Mouse (Mus musculus): ENCODE results near the gene Trio. TPM values are rescaled to one million over a fixed set of nuclear protein-coding genes. Genes with fewer than 3 reads are reported as not detected.

The Trio gene
- polyA plus RNA-seq, 1 experiment from 2014 or later, result 44.7 TPM

GRCm38 (mm10) chr15:27810793-27811488 lies 214.7 kb downstream of the Trio start:
- Histone ChIP-seq H3K36me3 (peaks cover 40% of the 10 kb centered on the region), H3K27ac (replicated peaks) (peak overlapping the region; percentile 20; the same call in 1 of the 2 replicates), H3K4me2 (replicated peaks) (no peak overlapping the region), H3K4me1 (peaks cover 18% of the 10 kb centered on the region), H3K9me3 (no peaks in the 10 kb centered on the region), H3K27me3 (no peaks in the 10 kb centered on the region), H3K9ac (replicated peaks) (no peak overlapping the region), H3K4me3 (no peak overlapping the region)
- 37% methylated on average over 12 of the region's 12 CpGs for WGBS
- peak; percentile 49; the same call in 1 of the 2 replicates for ATAC-seq (replicated peaks)

DNA sequence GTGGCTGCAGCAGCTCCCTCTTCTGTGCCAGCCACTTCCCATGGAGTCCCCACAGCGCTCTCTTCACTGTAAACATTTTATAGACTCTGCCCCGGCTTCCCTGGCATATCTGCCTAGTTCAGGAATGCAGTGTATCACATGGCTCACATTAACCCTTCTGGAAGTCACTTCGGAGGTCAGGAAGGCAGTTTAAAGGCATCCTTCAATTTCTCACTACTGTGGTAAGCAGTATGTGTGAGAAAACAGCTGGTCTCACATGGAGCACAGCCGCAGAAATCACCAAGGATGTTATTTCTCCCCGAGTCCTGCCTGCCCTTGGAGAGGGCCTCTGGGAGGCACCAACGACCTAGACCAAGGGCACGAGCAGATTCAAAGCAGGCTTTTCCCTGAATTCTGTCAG lies 215.4 kb downstream of the Trio start:
- Histone ChIP-seq H3K9ac (replicated peaks) (no peak overlapping the region), H3K27ac (replicated peaks) (no peak overlapping the region), H3K27me3 (no peaks in the 10 kb centered on the region), H3K4me2 (replicated peaks) (no peak overlapping the region), H3K36me3 (peaks cover 38% of the 10 kb centered on the region), H3K9me3 (no peaks in the 10 kb centered on the region), H3K4me1 (peaks cover 18% of the 10 kb centered on the region), H3K4me3 (no peak overlapping the region)
- ATAC-seq (replicated peaks), result no peak
- 79% methylated on average over 7 of the region's 7 CpGs for WGBS

DNA sequence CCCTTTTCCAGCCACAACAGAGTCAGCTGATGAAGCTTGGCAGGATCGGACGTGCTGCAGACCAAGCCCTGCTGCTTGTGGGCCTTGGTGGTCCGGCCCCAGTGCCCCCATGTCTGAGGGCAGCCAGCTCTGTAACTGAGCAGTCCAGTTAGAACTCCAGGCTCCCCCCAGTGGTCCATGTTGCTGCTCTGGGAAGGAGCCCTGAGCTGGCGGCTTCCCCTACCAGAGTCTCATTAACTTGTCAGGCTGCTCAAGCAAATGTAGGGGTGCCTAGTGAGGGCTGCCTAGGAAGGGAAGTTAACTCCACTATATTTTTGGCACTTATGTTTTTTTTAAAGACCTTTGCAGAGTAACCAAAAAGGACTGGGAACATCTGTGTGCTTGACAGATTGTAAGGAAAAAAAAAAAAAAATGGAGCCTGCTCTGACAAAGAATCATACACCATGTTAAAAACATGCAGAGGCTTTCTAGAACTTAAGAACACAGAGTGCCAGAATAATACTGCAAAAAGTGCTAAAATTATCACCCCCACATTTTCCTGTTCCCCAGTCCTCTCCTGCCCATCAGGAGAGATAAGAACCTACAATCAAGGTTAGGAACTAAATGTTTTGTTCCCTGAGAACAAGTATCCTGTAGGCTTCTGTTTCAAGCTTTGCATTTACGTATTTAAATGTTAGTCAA lies 216.9 kb downstream of the Trio start:
- 44% methylated on average over 5 of the region's 5 CpGs for WGBS
- H3K27ac ChIP-seq (replicated peaks), result peak overlapping the region; percentile 45; the same call in 1 of the 2 replicates
- H3K9me3 ChIP-seq, result no peaks in the 10 kb centered on the region
- no peak overlapping the region for H3K4me3 ChIP-seq
- peak; percentile 42 for ATAC-seq (replicated peaks)
- no peak overlapping the region for H3K4me2 ChIP-seq (replicated peaks)
- H3K9ac ChIP-seq (replicated peaks), result no peak overlapping the region
- H3K27me3 ChIP-seq, result no peaks in the 10 kb centered on the region
- H3K36me3 ChIP-seq, result peaks cover 41% of the 10 kb centered on the region
- peaks cover 18% of the 10 kb centered on the region for H3K4me1 ChIP-seq

GRCm38 (mm10) chr15:27806219-27806618 lies 219.4 kb downstream of the Trio start:
- WGBS, result 53% methylated on average over 10 of the region's 10 CpGs
- Histone ChIP-seq H3K9ac (replicated peaks) (no peak overlapping the region), H3K36me3 (peaks cover 25% of the 10 kb centered on the region), H3K4me3 (no peak overlapping the region), H3K4me1 (peaks cover 21% of the 10 kb centered on the region), H3K9me3 (no peaks in the 10 kb centered on the region), H3K27me3 (no peaks in the 10 kb centered on the region), H3K4me2 (replicated peaks) (no peak overlapping the region), H3K27ac (replicated peaks) (no peak overlapping the region)
- no peak for ATAC-seq (replicated peaks)

GRCm38 (mm10) chr15:27805654-27806053 lies 220.0 kb downstream of the Trio start:
- H3K9me3 ChIP-seq, result no peaks in the 10 kb centered on the region
- WGBS, result 94% methylated on average over 16 of the region's 16 CpGs
- H3K4me3 ChIP-seq, result no peak overlapping the region
- ATAC-seq (replicated peaks), result no peak
- no peaks in the 10 kb centered on the region for H3K27me3 ChIP-seq
- H3K4me2 ChIP-seq (replicated peaks), result no peak overlapping the region
- peaks cover 25% of the 10 kb centered on the region for H3K36me3 ChIP-seq
- no peak overlapping the region for H3K9ac ChIP-seq (replicated peaks)
- peaks cover 26% of the 10 kb centered on the region for H3K4me1 ChIP-seq
- no peak overlapping the region for H3K27ac ChIP-seq (replicated peaks)

- Histone ChIP-seq H3K4me2 (replicated peaks) (no peak overlapping the region), H3K36me3 (peaks cover 30% of the 10 kb centered on the region), H3K27ac (replicated peaks) (no peak overlapping the region), H3K4me3 (no peak overlapping the region), H3K9ac (replicated peaks) (no peak overlapping the region), H3K27me3 (no peaks in the 10 kb centered on the region), H3K4me1 (peaks cover 28% of the 10 kb centered on the region), H3K9me3 (no peaks in the 10 kb centered on the region)
- 88% methylated on average over 14 of the region's 14 CpGs for WGBS
- no peak for ATAC-seq (replicated peaks)
Observed at GRCm38 (mm10) chr15:27804447-27804846, 221.2 kb downstream of the Trio start.

GRCm38 (mm10) chr15:27803568-27804345 lies 221.9 kb downstream of the Trio start:
- no peak overlapping the region for H3K9ac ChIP-seq (replicated peaks)
- no peak for ATAC-seq (replicated peaks)
- no peaks in the 10 kb centered on the region for H3K27me3 ChIP-seq
- peaks cover 35% of the 10 kb centered on the region for H3K36me3 ChIP-seq
- H3K4me1 ChIP-seq, result peaks cover 22% of the 10 kb centered on the region
- no peak overlapping the region for H3K4me2 ChIP-seq (replicated peaks)
- 83% methylated on average over 18 of the region's 18 CpGs for whole genome bisulfite sequencing
- no peak overlapping the region for H3K4me3 ChIP-seq
- H3K9me3 ChIP-seq, result no peaks in the 10 kb centered on the region
- no peak overlapping the region for H3K27ac ChIP-seq (replicated peaks)

GRCm38 (mm10) chr15:27802243-27802642 lies 223.4 kb downstream of the Trio start:
- peaks cover 29% of the 10 kb centered on the region for H3K4me1 ChIP-seq
- WGBS, result 88% methylated on average over 12 of the region's 12 CpGs
- peaks cover 35% of the 10 kb centered on the region for H3K36me3 ChIP-seq

DNA sequence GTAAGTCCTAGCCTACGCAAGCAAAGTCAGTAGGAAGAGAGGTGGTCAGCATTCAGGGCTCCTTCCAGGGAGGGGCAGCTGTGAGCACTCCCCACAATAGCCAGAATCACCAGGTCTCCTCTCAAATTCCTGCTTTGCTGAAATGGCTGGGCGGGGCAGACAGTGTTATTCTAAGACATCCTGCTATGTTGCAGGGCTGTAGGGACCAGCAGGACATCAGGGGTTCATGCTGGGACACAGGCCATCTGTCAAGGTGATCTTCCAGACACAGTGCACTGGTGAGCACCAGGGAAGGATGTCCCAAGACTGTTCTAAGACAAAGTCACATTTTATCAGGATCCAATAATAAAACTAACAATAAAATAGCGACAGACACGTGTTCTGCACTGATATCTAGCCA lies 224.5 kb downstream of the Trio start:
- no peak overlapping the region for H3K27ac ChIP-seq (replicated peaks)
- WGBS, result 81% methylated on average over 4 of the region's 4 CpGs
- no peak overlapping the region for H3K9ac ChIP-seq (replicated peaks)
- H3K4me1 ChIP-seq, result peaks cover 37% of the 10 kb centered on the region
- H3K27me3 ChIP-seq, result no peaks in the 10 kb centered on the region
- no peak overlapping the region for H3K4me2 ChIP-seq (replicated peaks)
- H3K36me3 ChIP-seq, result peaks cover 30% of the 10 kb centered on the region
- ATAC-seq (replicated peaks), result no peak
- no peaks in the 10 kb centered on the region for H3K9me3 ChIP-seq
- no peak overlapping the region for H3K4me3 ChIP-seq

More at GRCm38 (mm10) chr15:27802243-27802642, 223.4 kb downstream of the Trio start:
- H3K9me3 ChIP-seq, result no peaks in the 10 kb centered on the region
- no peak overlapping the region for H3K27ac ChIP-seq (replicated peaks)
- no peak overlapping the region for H3K9ac ChIP-seq (replicated peaks)
- no peaks in the 10 kb centered on the region for H3K27me3 ChIP-seq
- H3K4me3 ChIP-seq, result no peak overlapping the region
- H3K4me2 ChIP-seq (replicated peaks), result no peak overlapping the region
- no peak for ATAC-seq (replicated peaks)

DNA sequence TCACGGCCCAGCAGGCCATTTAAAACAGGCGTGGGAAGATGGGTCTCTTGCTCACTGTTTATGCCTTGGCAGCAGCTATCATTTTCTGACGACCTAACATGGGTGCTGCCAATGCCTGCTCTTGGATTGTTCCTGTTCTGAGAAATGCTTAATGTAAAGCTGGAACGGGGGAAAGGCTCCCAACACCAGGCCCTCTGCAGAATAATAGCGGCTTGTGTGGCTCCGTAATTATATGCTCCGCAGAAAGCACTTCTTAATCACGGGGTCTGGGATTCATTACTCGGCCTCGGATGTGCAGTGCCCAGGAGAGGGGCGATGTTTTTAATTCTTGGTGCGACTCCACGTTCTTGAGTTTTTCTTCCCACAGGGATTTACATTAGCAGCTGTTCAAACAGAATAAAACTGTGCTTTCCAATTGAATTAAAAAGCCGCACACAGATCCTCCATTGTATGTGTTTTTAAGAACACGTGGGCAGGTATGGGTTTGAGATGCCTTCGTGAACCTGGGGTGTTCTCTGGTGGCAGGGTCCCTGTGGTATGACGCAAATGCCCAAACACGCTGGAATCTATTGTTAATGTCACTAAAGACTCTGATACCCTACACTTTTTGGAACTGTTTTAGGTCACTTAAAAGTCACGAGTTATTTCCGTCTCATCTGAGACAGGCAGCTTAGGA lies 228.0 kb downstream of the Trio start:
- ATAC-seq (replicated peaks), result peak; percentile 74
- no peaks in the 10 kb centered on the region for H3K9me3 ChIP-seq
- peaks cover 13% of the 10 kb centered on the region; the same call in 1 of the 2 replicates for H3K36me3 ChIP-seq
- H3K4me3 ChIP-seq, result no peak overlapping the region
- 16% methylated on average over 20 of the region's 20 CpGs for WGBS
- no peak overlapping the region for H3K4me2 ChIP-seq (replicated peaks)
- H3K27ac ChIP-seq (replicated peaks), result peak overlapping the region; percentile 70
- H3K9ac ChIP-seq (replicated peaks), result no peak overlapping the region
- H3K4me1 ChIP-seq, result peaks cover 51% of the 10 kb centered on the region
- H3K27me3 ChIP-seq, result no peaks in the 10 kb centered on the region

- Histone ChIP-seq H3K9ac (replicated peaks) (no peak overlapping the region), H3K4me3 (no peak overlapping the region), H3K9me3 (no peaks in the 10 kb centered on the region), H3K27me3 (no peaks in the 10 kb centered on the region), H3K4me2 (replicated peaks) (no peak overlapping the region), H3K27ac (replicated peaks) (peak overlapping the region; percentile 70), H3K36me3 (peaks cover 10% of the 10 kb centered on the region; the same call in 1 of the 2 replicates), H3K4me1 (peaks cover 57% of the 10 kb centered on the region)
- 82% methylated on average over 7 of the region's 7 CpGs for WGBS
- ATAC-seq (replicated peaks), result peak; percentile 24; the same call in 1 of the 2 replicates
Observed at GRCm38 (mm10) chr15:27796868-27797222, 228.8 kb downstream of the Trio start.

All from forebrain, embryonic 15.5 days (tissue).